Mouse (Mus musculus): Measurements from ENCODE around the gene Lypd1.

DNA sequence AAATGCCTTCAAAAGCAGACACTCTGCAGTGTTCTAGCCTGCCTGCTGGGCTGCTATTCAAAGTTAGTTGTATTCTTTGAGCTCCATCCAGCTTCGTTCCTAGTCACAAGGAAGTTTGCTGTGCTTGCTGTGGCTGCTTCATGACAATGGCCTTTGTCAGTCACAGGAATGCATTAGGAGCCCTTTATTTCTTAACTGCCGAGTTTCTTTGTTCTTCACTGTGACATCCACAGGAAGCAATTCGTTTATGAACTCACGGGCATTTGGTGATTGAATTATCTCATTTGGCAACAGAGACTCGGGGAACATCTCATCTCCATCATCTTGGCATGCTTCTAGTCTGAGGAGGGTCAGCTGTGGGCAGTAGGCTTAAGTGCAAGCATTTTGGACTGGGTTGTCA lies 58.3 kb downstream of the Lypd1 start:
- TF ChIP-seq CTCF (IDR thresholded peaks at IDR 0.05; ENCODE audit: low read depth) (no peak), EP300 (IDR thresholded peaks at IDR 0.05; ENCODE audit: low read depth) (no peak)

Data from liver, postnatal 0 days (tissue).